Mouse (Mus musculus): Measurements from ENCODE around the gene Wdr76.
"Not testable (repeated sequence)": the region's sequence is repeated elsewhere in the genome, so short reads cannot be mapped to it uniquely, and the experiment has no call there.

The Wdr76 gene

GRCm38 (mm10) chr2:121518711-121519110 lies 12.2 kb downstream of the Wdr76 start:
- not testable (repeated sequence) for ATAC-seq (ENCODE audit: low TSS enrichment)

- peak; percentile 74 for ATAC-seq (ENCODE audit: low TSS enrichment)
Observed at GRCm38 (mm10) chr2:121522006-121522405, 15.5 kb downstream of the Wdr76 start.

- not testable (repeated sequence) for ATAC-seq (ENCODE audit: low TSS enrichment)
Observed at GRCm38 (mm10) chr2:121522830-121523229, 16.3 kb downstream of the Wdr76 start.

GRCm38 (mm10) chr2:121525056-121525455 lies 18.5 kb downstream of the Wdr76 start:
- peak; percentile 87 for ATAC-seq (ENCODE audit: low TSS enrichment)

- ATAC-seq (ENCODE audit: low TSS enrichment), result no peak
Observed at GRCm38 (mm10) chr2:121544829-121545228, 38.3 kb downstream of the Wdr76 start.

- ATAC-seq (ENCODE audit: low TSS enrichment), result no peak
Observed at GRCm38 (mm10) chr2:121549630-121550029, 43.1 kb downstream of the Wdr76 start.

GRCm38 (mm10) chr2:121551271-121551670 lies 44.7 kb downstream of the Wdr76 start:
- no peak for ATAC-seq (ENCODE audit: low TSS enrichment)

- no peak for ATAC-seq (ENCODE audit: low TSS enrichment)
Observed at GRCm38 (mm10) chr2:121563117-121563516, 56.6 kb downstream of the Wdr76 start.

GRCm38 (mm10) chr2:121565911-121566310 lies 59.4 kb downstream of the Wdr76 start:
- no peak for ATAC-seq (ENCODE audit: low TSS enrichment)

- no peak; the same call in 1 of the 2 replicates for ATAC-seq (ENCODE audit: low TSS enrichment)
Observed at GRCm38 (mm10) chr2:121570049-121570448, 63.5 kb downstream of the Wdr76 start.

GRCm38 (mm10) chr2:121570999-121571655 lies 64.6 kb downstream of the Wdr76 start:
- peak; percentile 56 for ATAC-seq (ENCODE audit: low TSS enrichment)

- peak; percentile 76 for ATAC-seq (ENCODE audit: low TSS enrichment)
Observed at GRCm38 (mm10) chr2:121571780-121572179, 65.3 kb downstream of the Wdr76 start.

GRCm38 (mm10) chr2:121574066-121574630 lies 67.6 kb downstream of the Wdr76 start:
- ATAC-seq (ENCODE audit: low TSS enrichment), result no peak

GRCm38 (mm10) chr2:121575741-121576201 lies 69.2 kb downstream of the Wdr76 start:
- no peak for ATAC-seq (ENCODE audit: low TSS enrichment)

- ATAC-seq (ENCODE audit: low TSS enrichment), result no peak
Observed at GRCm38 (mm10) chr2:121582809-121583376, 76.4 kb downstream of the Wdr76 start.

- ATAC-seq (ENCODE audit: low TSS enrichment), result peak; percentile 20; the same call in 1 of the 2 replicates
Observed at GRCm38 (mm10) chr2:121583468-121584116, 77.1 kb downstream of the Wdr76 start.

- no peak for ATAC-seq (ENCODE audit: low TSS enrichment)
Observed at GRCm38 (mm10) chr2:121584705-121585104, 78.2 kb downstream of the Wdr76 start.

GRCm38 (mm10) chr2:121587523-121588308 lies 81.2 kb downstream of the Wdr76 start:
- 0 out of 2 replicates have a peak, but pooled peaks have one; percentile 14 for ATAC-seq (ENCODE audit: low TSS enrichment)

GRCm38 (mm10) chr2:121588309-121588694 lies 81.8 kb downstream of the Wdr76 start:
- ATAC-seq (ENCODE audit: low TSS enrichment), result peak; percentile 41

- ATAC-seq (ENCODE audit: low TSS enrichment), result no peak
Observed at GRCm38 (mm10) chr2:121594131-121594530, 87.6 kb downstream of the Wdr76 start.

All from frontal cortex, adult (tissue).